Mouse (Mus musculus) forebrain, postnatal 0 days (tissue): ENCODE data around the gene Rab8a. TPM values are rescaled to one million over a fixed set of nuclear protein-coding genes. Genes with fewer than 3 reads are reported as not detected.

Source experiments
- ATAC-seq: fragments of 200-750 bp; cut with Nextera tagmentation; 2 replicates; pipeline ENCODE4 v1.8.0; 2017; ENCODE audit warnings: mild to moderate bottlenecking, moderate library complexity
- DNase-seq: peaks from one replicate; pipeline ENCODE4 v3.0.0-alpha.2; 2015
- H3K27ac ChIP-seq: fragments of 300-500 bp; sonication (generic); 2 replicates; pipeline ENCODE4 v1.5.1; 2014; ENCODE audit warnings: low read depth, mild to moderate bottlenecking, antibody characterized with exemption, low read length, moderate library complexity, mixed read lengths
- H3K27me3 ChIP-seq: fragments of 300-500 bp; sonication (generic); 2 replicates; pipeline ENCODE4 v1.6.1; 2014; ENCODE audit warnings: mild to moderate bottlenecking, low read length, mixed read lengths; ENCODE audit not compliant: insufficient read depth
- H3K36me3 ChIP-seq: fragments of 300-500 bp; sonication (generic); 2 replicates; pipeline ENCODE4 v1.6.1; 2014; ENCODE audit warnings: mild to moderate bottlenecking, moderate library complexity; ENCODE audit not compliant: insufficient read depth
- H3K4me1 ChIP-seq: fragments of 300-500 bp; sonication (generic); 2 replicates; pipeline ENCODE4 v1.6.1; 2014; ENCODE audit warnings: antibody characterized with exemption; ENCODE audit not compliant: insufficient read depth
- H3K4me2 ChIP-seq: fragments of 300-500 bp; sonication (generic); 2 replicates; pipeline ENCODE4 v1.6.1; 2014; ENCODE audit warnings: low read depth, mild to moderate bottlenecking, moderate library complexity
- H3K4me3 ChIP-seq: fragments of 300-500 bp; sonication (generic); 2 replicates; pipeline ENCODE4 v1.5.1; 2014; ENCODE audit warnings: low read depth, low read length, mixed read lengths
- H3K9ac ChIP-seq: fragments of 300-500 bp; sonication (generic); 2 replicates; pipeline ENCODE4 v1.6.1; 2014; ENCODE audit warnings: mild to moderate bottlenecking
- H3K9me3 ChIP-seq: fragments of 300-500 bp; sonication (generic); 2 replicates; pipeline ENCODE4 v1.6.1; 2016; ENCODE audit warnings: low read length
- CTCF ChIP-seq: sonication (generic); IDR thresholded peaks from 2 replicates; pipeline ENCODE4 v1.5.1; 2016; ENCODE audit warnings: antibody characterized with exemption, control low read depth, low read depth
- WGBS: fragments of 180-500 bp; shearing (Covaris S2); extraction: QIAGEN DNeasy Blood & Tissue Kit; methylation state at CpG from one replicate; pipeline ENCODE4 v1.1.7; 2014; 5-methylcytosine and 5-hydroxymethylcytosine counted together
- polyA plus RNA-seq: library from polyadenylated mRNA; unstranded; fragments of >200 nt; fragmentation: Nextera tagmentation; extraction: Ambion mirVana; gene quantifications from 2 replicates; pipeline ENCODE4 v1.2.1, GENCODE M21; 2015
- total RNA-seq: library from RNA; depleted of rRNA; stranded (reverse); fragments of >200 nt; gene quantifications from 2 replicates; pipeline ENCODE4 v1.2.3, GENCODE M21; 2014

The Rab8a gene
- total and polyA plus RNA-seq, 2 experiments from 2014 or later: 35.7 to 74.2 TPM

GRCm38 (mm10) chr8:72131251-72131650 is 29.7 kb upstream of the Rab8a start:
- TF ChIP-seq CTCF: no peak
- ATAC-seq: no peak
- no peaks in the 10 kb centered on the region for H3K36me3 ChIP-seq

GRCm38 (mm10) chr8:72131901-72132300 is 29.1 kb upstream of the Rab8a start:
- Histone ChIP-seq H3K36me3 (no peaks in the 10 kb centered on the region), H3K9me3 (no peaks in the 10 kb centered on the region), H3K4me3 (no peak overlapping the region), H3K4me2 (no peak overlapping the region), H3K27me3 (no peaks in the 10 kb centered on the region), H3K27ac (no peak overlapping the region), H3K9ac (no peak overlapping the region), H3K4me1 (0 out of 2 replicates have a peak, but pooled peaks cover 1% of the 10 kb centered on the region)
- TF ChIP-seq CTCF: no peak
- WGBS: 88% methylated on average over 2 of the region's 2 CpGs
- ATAC-seq (no peak), DNase-seq (no peak)

More at GRCm38 (mm10) chr8:72131251-72131650, 29.7 kb upstream of the Rab8a start:
- DNase-seq: no peak
- Histone ChIP-seq H3K4me3 (no peak overlapping the region), H3K4me1 (no peaks in the 10 kb centered on the region), H3K9ac (no peak overlapping the region), H3K27me3 (no peaks in the 10 kb centered on the region), H3K4me2 (no peak overlapping the region), H3K27ac (no peak overlapping the region), H3K9me3 (no peaks in the 10 kb centered on the region)
- 84% methylated on average over 2 of the region's 2 CpGs for WGBS

DNA sequence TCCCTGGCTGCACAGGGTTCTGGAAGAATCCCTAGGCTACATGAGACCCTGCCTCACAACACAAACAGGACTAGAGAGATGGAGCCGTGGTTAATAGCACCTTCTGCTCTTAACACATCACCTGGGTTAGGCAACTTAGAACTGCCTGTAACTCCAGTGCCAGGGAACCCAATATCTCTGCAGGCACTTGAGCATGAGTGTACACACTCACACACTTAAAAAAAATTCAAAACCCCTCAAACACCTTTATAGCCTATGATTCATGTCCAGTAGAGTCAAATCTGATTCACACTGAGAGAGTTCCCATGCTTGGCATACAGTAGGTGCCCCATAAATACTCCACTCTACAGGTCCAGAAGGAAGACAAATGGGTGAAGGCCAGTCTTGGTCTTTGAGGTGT is 28.6 kb upstream of the Rab8a start:
- Histone ChIP-seq H3K27ac (no peak overlapping the region), H3K4me3 (no peak overlapping the region), H3K27me3 (no peaks in the 10 kb centered on the region), H3K4me2 (no peak overlapping the region), H3K9me3 (no peaks in the 10 kb centered on the region), H3K36me3 (no peaks in the 10 kb centered on the region), H3K9ac (no peak overlapping the region), H3K4me1 (0 out of 2 replicates have a peak, but pooled peaks cover 5% of the 10 kb centered on the region)
- 83% methylated on average over 1 of the region's 1 CpGs for WGBS
- ATAC-seq (no peak), DNase-seq (no peak)
- TF ChIP-seq CTCF: no peak

DNA sequence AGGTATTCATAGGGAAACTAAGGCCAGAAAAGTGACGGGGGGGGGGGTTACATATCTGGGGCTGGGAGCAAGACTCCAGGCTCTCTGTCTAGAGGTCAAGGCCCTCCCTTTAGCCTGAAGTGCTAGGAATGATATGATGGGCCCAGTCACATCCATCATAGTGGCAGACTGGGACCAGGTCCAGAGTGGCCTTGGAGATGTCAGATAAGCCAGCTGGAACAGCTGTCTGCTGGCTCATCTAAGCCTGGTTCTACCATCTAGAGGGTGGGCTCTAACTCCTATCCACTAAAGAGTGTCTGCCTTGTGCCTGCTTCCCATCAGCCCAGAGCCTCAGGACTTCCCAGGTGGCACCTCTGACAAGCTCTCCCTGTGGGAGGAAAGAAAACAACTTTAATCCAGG is 28.1 kb upstream of the Rab8a start:
- DNase-seq (no peak), ATAC-seq (no peak)
- WGBS: 75% methylated on average over 1 of the region's 1 CpGs
- Histone ChIP-seq H3K4me1 (0 out of 2 replicates have a peak, but pooled peaks cover 5% of the 10 kb centered on the region), H3K9ac (no peak overlapping the region), H3K4me2 (no peak overlapping the region), H3K27me3 (no peaks in the 10 kb centered on the region), H3K36me3 (no peaks in the 10 kb centered on the region), H3K27ac (no peak overlapping the region), H3K4me3 (no peak overlapping the region), H3K9me3 (no peaks in the 10 kb centered on the region)
- no peak for TF ChIP-seq CTCF

- H3K27me3 ChIP-seq: no peaks in the 10 kb centered on the region
- H3K27ac ChIP-seq: no peak overlapping the region
- 0 out of 2 replicates have a peak, but pooled peaks cover 5% of the 10 kb centered on the region for H3K4me1 ChIP-seq
- peaks cover 1% of the 10 kb centered on the region; the same call in 1 of the 2 replicates for H3K36me3 ChIP-seq
- no peak for ATAC-seq
- no peak overlapping the region for H3K4me2 ChIP-seq
- no peak for TF ChIP-seq CTCF
- H3K4me3 ChIP-seq: no peak overlapping the region
- H3K9me3 ChIP-seq: no peaks in the 10 kb centered on the region
- H3K9ac ChIP-seq: no peak overlapping the region
- WGBS: 69% methylated on average over 1 of the region's 1 CpGs
- no peak for DNase-seq
Observed at GRCm38 (mm10) chr8:72133507-72133906, 27.5 kb upstream of the Rab8a start.

DNA sequence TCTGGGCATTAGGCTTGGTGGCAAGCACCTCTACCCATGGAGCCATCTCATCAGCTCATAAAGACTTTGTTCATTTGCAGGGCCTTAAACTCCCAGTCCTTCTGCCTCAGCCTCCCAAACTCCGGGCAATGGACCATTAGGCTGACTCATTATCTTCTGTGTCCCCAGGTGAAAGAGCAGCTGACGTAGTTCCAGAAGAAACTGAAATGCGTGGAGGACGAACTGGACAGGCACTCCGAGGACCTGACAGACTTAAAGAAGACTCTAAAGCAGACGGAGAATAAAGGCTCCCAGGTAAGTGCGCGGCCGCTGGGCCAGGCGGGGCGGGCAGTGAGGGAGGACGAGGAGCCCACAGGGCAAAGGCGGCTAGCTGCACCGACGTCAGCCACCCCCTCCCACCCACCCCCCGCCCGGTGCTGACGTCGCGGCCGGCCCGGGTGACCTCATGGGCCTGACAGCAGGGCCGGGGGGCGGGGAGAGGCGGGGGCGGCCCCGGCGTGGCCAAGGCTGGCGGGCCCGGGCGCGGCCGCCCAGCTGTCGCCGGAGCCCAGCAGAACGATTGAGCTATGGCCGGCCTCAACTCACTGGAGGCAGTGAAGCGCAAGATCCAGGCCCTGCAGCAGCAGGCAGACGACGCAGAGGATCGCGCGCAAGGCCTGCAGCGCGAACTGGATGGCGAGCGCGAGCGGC is 26.1 kb upstream of the Rab8a start, which contains the start of gene Tpm4:
TSS of gene Tpm4 (plus strand) at position 220 of the 690 bp plus-strand sequence.
- H3K9me3 ChIP-seq: no peaks in the 10 kb centered on the region
- H3K36me3 ChIP-seq: peaks cover 12% of the 10 kb centered on the region
- no peak for TF ChIP-seq CTCF
- peak within 1 kb of the TSS; percentile 94 for H3K9ac ChIP-seq
- peak within 1 kb of the TSS; percentile 70 for H3K4me2 ChIP-seq
- 0 out of 2 replicates have a peak, but pooled peaks cover 5% of the 10 kb centered on the region for H3K4me1 ChIP-seq
- peak within 1 kb of the TSS; percentile 73 for H3K4me3 ChIP-seq
- WGBS: 5% methylated on average over 41 of the region's 49 CpGs
- H3K27ac ChIP-seq: peak within 1 kb of the TSS; percentile 79
- DNase-seq (peak; percentile 72), ATAC-seq (peak; percentile 78)
- H3K27me3 ChIP-seq: no peaks in the 10 kb centered on the region
